Mouse (Mus musculus) heart, adult 2 months (tissue): Measurements from ENCODE around the gene Mex3b. TPM values are rescaled to one million over a fixed set of nuclear protein-coding genes. Genes with fewer than 3 reads are reported as not detected.

Experiments
- DNase-seq, 2 experiments: peaks; one replicate each; pipeline ENCODE4 v3.0.0; 2021
- H3K27ac ChIP-seq: fragments of 200-600 bp; 2 replicates; pipeline ENCODE4 v1.8.1; 2022
- H3K27me3 ChIP-seq: fragments of 200-500 bp; 2 replicates; pipeline ENCODE4 v1.6.1; 2012; ENCODE audit warnings: mild to moderate bottlenecking, low read length, inconsistent platforms, mixed read lengths; ENCODE audit not compliant: control insufficient read depth, insufficient read depth
- H3K36me3 ChIP-seq: fragments of 200-500 bp; 2 replicates; pipeline ENCODE4 v1.6.1; 2012; ENCODE audit warnings: low read length, inconsistent platforms; ENCODE audit not compliant: control insufficient read depth, insufficient read depth
- H3K4me1 ChIP-seq: fragments of 200-500 bp; 2 replicates; pipeline ENCODE4 v1.6.1; 2011; ENCODE audit warnings: low read length; ENCODE audit not compliant: control insufficient read depth, insufficient read depth
- H3K4me3 ChIP-seq: fragments of 200-600 bp; 2 replicates; pipeline ENCODE4 v1.8.1; 2022
- H3K79me2 ChIP-seq: fragments of 200-500 bp; replicated peaks from 2 replicates; pipeline ENCODE4 v1.6.1; 2012; ENCODE audit warnings: mild to moderate bottlenecking, inconsistent platforms, low read length, moderate library complexity, mixed read lengths; ENCODE audit not compliant: control insufficient read depth, insufficient read depth
- H3K9ac ChIP-seq: fragments of 200-500 bp; 2 replicates; pipeline ENCODE4 v1.6.1; 2012; ENCODE audit warnings: low read depth, mild to moderate bottlenecking, control low read depth, inconsistent platforms, low read length, mixed read lengths
- CTCF ChIP-seq: fragments of 200-600 bp; IDR thresholded peaks from 2 replicates; pipeline ENCODE4 v1.8.1; 2022; ENCODE audit warnings: antibody characterized with exemption, mild to moderate bottlenecking, moderate library complexity
- EP300 ChIP-seq: fragments of 200-500 bp; IDR thresholded peaks from 2 replicates; pipeline ENCODE4 v1.6.1; 2011; ENCODE audit warnings: low read depth, low read length, control low read depth; ENCODE audit not compliant: insufficient read depth
- POLR2A ChIP-seq: fragments of 200-500 bp; IDR thresholded peaks from 2 replicates; pipeline ENCODE4 v1.6.1; 2011; ENCODE audit warnings: mild to moderate bottlenecking, low read depth, low read length, control low read depth; ENCODE audit not compliant: insufficient read depth
- WGBS: fragments of 180-500 bp; shearing (Covaris S2); methylation state at CpG from one replicate; pipeline ENCODE4 v1.1.7; 2018; 5-methylcytosine and 5-hydroxymethylcytosine counted together
- intact Hi-C: fragments of 180-260 bp; cut with DNase I; formaldehyde crosslinking; loops from one replicate; pipeline ENCODE4 v1.15.1; 2025
- polyA plus RNA-seq: library from polyadenylated mRNA; depleted of rRNA; stranded (reverse); fragments of >200 nt; gene quantifications from 2 replicates; pipeline ENCODE4 v1.2.3, GENCODE M21; 2012
- total RNA-seq, 2 experiments: library from RNA; stranded (reverse); gene quantifications; 2 replicates each; pipeline ENCODE4 v1.2.3; 2021

The Mex3b gene
- total and polyA plus RNA-seq, 3 experiments: 1.4 to 1.7 (median 1.4) TPM

DNA sequence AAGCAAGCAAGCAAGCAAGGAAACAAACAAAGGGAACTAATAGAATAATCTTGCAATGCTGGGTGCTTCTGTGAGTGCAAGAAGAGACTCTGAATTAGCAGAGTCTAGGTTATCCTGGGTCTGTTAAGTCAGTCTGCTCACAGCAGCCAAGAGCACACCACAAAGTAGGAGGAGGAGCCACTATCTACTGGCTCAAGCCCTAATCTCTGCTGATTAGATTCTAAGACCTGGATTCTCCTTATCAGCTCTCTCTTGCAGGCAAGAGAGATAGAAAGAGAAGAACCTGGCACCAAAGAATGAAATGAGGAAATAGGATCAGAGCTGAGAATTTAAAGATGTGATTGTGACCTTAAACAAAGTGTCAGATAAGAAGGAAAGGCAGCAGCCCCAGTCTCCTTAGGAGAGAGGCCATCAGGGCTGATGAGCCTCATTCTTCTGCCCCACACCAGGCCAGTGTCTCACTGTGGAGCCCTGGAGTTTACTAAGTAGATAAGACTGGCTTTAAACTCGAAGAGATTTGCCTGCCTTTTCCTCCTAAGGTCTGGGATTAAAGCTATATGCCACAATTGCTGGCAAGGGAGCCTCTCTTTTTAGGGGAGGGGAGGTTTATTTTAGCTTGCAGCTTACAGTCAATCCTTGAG, 23.9 kb downstream of the Mex3b start:
- no peak for DNase-seq
- Histone ChIP-seq H3K79me2 (no peaks in the 10 kb centered on the region), H3K27me3 (no peaks in the 10 kb centered on the region), H3K27ac (no peak overlapping the region), H3K9ac (no peak overlapping the region), H3K4me3 (no peak overlapping the region), H3K36me3 (no peaks in the 10 kb centered on the region), H3K4me1 (no peaks in the 10 kb centered on the region)
- 10% methylated on average over 1 of the region's 1 CpGs for WGBS
- intact Hi-C loops: no loop called here
- TF ChIP-seq POLR2A (no peak), EP300 (no peak), CTCF (no peak)

- no peaks in the 10 kb centered on the region for H3K27me3 ChIP-seq
- intact Hi-C loops: no loop called here
- H3K27ac ChIP-seq: no peak overlapping the region
- no peaks in the 10 kb centered on the region for H3K4me1 ChIP-seq
- no peak overlapping the region for H3K9ac ChIP-seq
- 26% methylated on average over 1 of the region's 1 CpGs for WGBS
- H3K36me3 ChIP-seq: no peaks in the 10 kb centered on the region
- H3K79me2 ChIP-seq: no peaks in the 10 kb centered on the region
- no peak for DNase-seq
- H3K4me3 ChIP-seq: no peak overlapping the region
- TF ChIP-seq CTCF (no peak), EP300 (no peak), POLR2A (no peak)
Measured at GRCm38 (mm10) chr7:82894366-82894765, 27.2 kb downstream of the Mex3b start.

- Histone ChIP-seq H3K27ac (no peak overlapping the region), H3K4me3 (no peak overlapping the region), H3K4me1 (no peaks in the 10 kb centered on the region), H3K9ac (no peak overlapping the region), H3K27me3 (no peaks in the 10 kb centered on the region), H3K79me2 (no peaks in the 10 kb centered on the region), H3K36me3 (no peaks in the 10 kb centered on the region)
- intact Hi-C loops: no loop called here
- DNase-seq: no peak
- 64% methylated on average over 2 of the region's 2 CpGs for WGBS
- TF ChIP-seq POLR2A: no peak
- no peak for TF ChIP-seq CTCF
- no peak for TF ChIP-seq EP300
Measured at GRCm38 (mm10) chr7:82895606-82896005, 28.5 kb downstream of the Mex3b start.

DNA sequence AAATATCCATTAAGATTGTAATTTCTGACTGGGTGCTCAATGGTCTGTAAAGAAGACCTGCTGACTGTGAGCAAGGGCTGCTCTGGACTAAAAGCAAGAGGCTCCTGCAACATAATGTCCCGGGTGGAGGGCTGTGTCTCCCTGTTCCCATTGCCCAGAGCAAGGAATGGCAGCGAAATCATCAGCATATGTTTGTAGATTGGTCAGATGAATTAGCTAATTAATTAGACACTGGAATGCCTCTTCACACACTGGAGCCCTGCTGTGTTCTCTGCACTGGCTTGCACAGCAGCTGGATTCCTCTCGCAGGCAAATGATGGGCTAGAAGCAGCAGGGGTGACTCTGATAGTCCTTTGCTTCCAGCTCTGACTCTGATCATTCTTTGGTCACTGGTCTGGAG, 29.6 kb downstream of the Mex3b start:
- Histone ChIP-seq H3K9ac (no peak overlapping the region), H3K36me3 (no peaks in the 10 kb centered on the region), H3K27me3 (no peaks in the 10 kb centered on the region), H3K79me2 (no peaks in the 10 kb centered on the region), H3K4me1 (no peaks in the 10 kb centered on the region), H3K27ac (no peak overlapping the region), H3K4me3 (no peak overlapping the region)
- WGBS: 90% methylated on average over 3 of the region's 3 CpGs
- TF ChIP-seq POLR2A (no peak), EP300 (no peak), CTCF (no peak)
- intact Hi-C loops: no loop called here
- no peak for DNase-seq

DNA sequence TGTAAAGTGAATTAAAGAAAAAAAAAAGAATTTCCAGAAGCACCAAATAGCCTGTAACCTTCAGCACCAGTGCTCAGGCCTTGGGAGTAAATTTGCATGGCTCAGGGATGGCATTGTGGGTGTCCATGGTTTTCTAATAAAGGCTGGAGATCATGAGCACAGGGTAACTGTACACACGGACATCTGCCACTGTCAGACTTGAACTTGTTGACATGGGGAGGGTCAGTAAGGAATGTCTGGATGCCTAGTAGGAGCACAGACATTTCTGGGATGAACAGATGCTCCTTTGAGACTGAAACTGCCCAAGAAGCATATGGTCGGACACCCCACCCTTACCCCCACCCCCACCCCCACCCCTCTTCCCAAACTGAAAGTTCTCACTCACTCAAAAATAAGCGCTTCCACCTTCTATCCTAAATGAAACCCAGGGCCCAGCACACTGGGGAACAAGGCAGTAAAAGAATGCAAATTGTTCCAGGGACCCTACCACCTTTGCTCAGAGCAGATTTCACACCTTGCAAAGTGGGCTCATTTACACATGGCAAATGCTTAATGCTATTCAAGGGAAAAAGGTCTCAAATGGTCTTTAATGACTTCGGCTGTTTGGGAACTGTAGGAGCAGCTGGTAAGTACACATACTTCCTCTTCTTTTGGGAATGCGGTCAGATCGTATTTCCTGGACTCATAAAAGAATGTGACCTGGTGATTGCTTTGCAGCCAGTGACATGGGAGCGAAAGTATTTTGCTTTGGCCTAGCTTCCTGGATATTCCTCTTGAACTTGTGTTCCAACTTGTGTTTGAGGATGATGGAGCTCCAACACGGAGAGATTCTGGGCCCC, 32.5 kb downstream of the Mex3b start:
- no peak for DNase-seq
- WGBS: 61% methylated on average over 8 of the region's 8 CpGs
- H3K27ac ChIP-seq: no peak overlapping the region
- no peaks in the 10 kb centered on the region for H3K36me3 ChIP-seq
- H3K9ac ChIP-seq: no peak overlapping the region
- TF ChIP-seq EP300: no peak
- TF ChIP-seq CTCF: no peak
- TF ChIP-seq POLR2A: no peak
- H3K4me1 ChIP-seq: no peaks in the 10 kb centered on the region
- no peak overlapping the region for H3K4me3 ChIP-seq
- H3K79me2 ChIP-seq: no peaks in the 10 kb centered on the region
- intact Hi-C loops: loop anchor here (10.0 kb wide), 1 partner anchor 65 kb away; no protein-coding TSS in a partner anchor
- H3K27me3 ChIP-seq: no peaks in the 10 kb centered on the region

- intact Hi-C loops: loop anchor here (10.0 kb wide), 1 partner anchor 62 kb away; no protein-coding TSS in a partner anchor
- no peaks in the 10 kb centered on the region for H3K27me3 ChIP-seq
- no peaks in the 10 kb centered on the region for H3K36me3 ChIP-seq
- TF ChIP-seq POLR2A: no peak
- TF ChIP-seq EP300: no peak
- TF ChIP-seq CTCF: no peak
- H3K4me1 ChIP-seq: no peaks in the 10 kb centered on the region
- H3K4me3 ChIP-seq: no peak overlapping the region
- WGBS: 81% methylated on average over 3 of the region's 3 CpGs
- no peak overlapping the region for H3K27ac ChIP-seq
- no peak for DNase-seq
- no peaks in the 10 kb centered on the region for H3K79me2 ChIP-seq
- no peak overlapping the region for H3K9ac ChIP-seq
Measured at GRCm38 (mm10) chr7:82903006-82903405, 35.9 kb downstream of the Mex3b start.
